Mouse (Mus musculus) c-Kit-negative CD71-positive TER-119-positive erythroid progenitor cells, embryonic 14.5 days (primary cell): ENCODE data around the gene Iqschfp.

Experiments used
- DNase-seq: peaks from one replicate; pipeline ENCODE4 v3.0.0-alpha.2; 2013; ENCODE audit warnings: low read depth, low spot score

The Iqschfp gene

GRCm38 (mm10) chr3:68632714-68633113 is 740.7 kb downstream of the Iqschfp start:
- no peak for DNase-seq

GRCm38 (mm10) chr3:68633577-68633976 is 741.5 kb downstream of the Iqschfp start:
- no peak for DNase-seq

DNA sequence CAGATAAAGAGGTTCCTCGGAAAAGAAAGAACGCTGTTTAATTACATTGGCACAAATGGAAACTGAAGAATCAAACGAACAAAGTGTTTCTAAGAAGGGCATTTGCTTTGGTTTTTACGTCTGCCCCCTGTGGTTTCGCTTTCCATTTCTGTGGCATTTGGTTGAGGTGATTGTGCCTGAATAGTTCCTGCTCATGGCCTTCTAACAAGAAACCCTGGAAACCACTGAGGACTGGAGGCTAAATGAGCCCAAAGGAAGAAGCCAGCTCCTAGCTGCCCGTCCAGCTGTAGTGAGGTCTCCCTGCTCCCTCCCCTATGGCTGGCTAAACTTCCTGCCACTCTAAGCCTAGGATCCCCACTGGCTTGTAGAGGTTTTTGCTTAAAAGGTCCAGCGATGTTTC is 745.9 kb downstream of the Iqschfp start:
- no peak for DNase-seq

DNA sequence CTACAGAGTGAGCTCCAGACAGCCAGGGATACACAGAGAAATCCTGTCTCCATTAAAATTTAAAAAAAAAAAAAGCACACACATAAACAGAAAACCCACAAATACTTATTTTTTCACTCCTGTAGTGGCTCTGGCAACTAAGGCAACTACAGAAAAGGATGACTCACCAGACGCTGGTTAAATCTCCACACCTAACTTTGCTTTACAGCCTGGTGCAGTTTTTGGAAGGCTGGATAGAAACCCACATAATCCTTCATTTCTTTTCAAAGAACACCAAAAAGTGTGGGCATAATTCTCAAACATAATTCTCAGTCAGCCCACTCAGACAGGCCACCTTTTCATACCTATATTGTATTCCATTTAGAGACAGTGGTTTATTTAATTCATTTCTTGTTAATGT is 746.7 kb downstream of the Iqschfp start:
- no peak for DNase-seq

- DNase-seq: no peak
Measured at GRCm38 (mm10) chr3:68642935-68643334, 750.9 kb downstream of the Iqschfp start.

- no peak for DNase-seq
Measured at GRCm38 (mm10) chr3:68646387-68647130, 754.5 kb downstream of the Iqschfp start.

GRCm38 (mm10) chr3:68647282-68647681 is 755.2 kb downstream of the Iqschfp start:
- no peak for DNase-seq

DNA sequence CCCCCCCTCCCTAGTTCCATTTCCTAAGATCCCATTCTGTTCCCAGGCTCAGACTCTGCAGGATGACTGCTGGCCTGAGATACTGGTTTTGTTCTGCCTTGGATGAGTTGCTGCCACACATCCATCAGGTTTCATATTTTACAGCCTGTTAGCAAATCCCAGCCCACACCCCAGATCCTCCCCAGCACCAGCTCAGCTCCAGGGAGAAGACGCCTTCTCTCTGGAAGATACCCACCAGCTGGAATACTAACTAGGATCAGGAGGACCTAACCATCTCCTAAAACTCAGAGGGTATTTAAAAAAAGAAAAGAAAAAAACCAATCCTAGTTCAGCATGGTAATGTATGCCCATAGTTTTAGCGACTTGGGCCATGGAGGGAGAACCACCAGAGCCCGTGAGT is 758.2 kb downstream of the Iqschfp start:
- DNase-seq: no peak

DNA sequence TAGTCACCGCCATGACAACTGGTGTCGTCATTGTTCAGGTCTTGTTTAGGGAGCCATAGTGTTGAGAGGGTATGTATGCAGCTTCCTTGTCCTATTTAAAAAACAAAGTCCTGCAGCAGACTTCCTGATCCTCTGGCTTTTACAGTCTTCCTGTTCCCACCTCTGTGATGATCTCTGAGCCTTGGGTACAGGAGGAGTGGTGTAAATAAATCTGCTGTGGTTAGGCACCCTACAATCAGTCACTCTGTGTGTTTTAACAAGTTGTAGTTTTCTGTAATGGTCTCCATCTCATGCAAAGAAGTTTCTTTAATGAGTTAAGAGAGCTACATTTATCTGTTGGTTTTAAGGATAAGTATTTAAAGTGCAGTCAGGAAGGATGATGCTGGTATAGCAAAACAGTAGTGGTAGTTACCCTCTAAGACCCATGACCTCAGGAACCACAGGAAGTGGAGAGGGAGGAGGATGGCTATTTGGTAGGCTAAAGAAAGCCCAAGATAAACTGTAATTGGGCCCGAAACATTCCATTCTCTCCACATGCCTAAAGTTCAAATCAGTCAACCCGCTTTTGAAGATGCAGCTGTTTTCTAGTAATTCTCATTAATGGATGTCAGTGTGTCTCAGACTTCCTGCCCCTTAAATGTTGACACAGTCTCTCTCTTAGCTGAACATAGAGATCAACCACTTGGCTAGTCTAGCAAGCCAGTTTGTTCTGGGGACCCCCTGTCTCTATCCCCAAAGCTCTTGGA is 764.7 kb downstream of the Iqschfp start:
- DNase-seq: no peak

DNA sequence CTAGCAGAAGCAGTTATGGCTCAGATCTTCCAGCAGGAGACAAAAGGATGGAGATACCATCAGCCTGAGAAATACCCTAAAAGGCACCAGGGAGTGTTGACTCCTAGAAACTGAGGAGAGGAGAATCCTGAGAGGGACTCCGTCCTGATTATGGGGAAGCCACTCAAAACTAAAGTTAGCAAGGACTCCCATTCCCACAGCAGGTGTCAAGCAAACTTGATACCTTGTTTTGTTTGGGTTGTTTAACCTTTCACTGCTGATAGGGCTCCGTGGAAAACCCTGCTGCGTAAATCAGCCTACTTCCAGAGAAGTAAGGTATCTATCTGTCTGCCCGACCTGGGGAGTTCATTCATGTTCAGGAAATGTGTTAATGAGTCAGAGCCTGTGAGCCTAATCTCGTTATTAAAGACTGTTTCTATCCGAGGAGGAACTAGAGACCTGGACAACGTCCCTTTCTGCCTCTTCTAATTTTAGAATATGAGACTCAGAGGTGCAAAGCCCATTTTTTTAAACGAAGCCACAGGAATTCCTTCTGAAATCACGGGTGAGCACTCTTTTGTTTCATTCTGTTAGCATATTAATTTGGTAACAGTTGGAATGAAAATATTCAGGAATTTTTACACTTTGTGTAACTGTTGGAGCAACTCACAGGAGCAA is 765.7 kb downstream of the Iqschfp start:
- DNase-seq: no peak

DNA sequence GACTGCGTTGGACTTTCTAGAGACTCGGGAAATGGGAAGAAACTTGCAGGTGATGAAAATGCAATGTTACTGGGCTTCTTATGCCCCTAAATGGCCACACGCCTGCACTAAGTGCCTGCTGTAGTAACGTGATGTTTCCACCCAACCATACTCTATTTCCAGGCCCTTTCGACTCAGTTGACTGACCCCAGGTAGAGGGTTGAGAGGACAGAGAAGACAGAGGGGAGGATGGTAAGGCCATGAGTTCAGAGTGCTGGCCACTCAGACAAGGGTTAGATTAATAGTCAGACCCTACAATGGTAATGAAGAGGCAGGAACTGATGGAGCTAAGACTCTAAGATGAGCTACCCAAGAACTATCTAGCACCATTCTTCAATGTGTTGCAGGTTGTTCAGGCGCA is 768.0 kb downstream of the Iqschfp start:
- DNase-seq: no peak

DNA sequence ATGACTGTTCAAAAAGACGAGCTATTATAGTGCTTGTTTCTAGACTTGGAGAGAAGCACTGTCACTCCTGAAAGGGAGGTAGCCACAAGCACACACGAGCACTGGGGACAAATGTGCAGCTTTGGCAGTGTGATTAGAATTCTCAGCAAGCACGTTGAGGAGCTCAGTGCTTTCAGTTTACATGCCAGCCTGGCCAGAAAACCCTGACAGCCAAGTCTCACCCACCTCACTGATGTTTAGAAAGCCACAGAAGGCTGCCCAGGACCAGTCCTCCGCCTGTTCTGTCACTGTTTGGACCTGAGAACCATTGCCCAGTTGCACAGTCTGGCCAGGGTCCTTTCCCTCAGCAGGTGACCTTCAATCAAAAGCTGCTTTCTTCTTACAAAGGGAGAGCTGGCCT is 768.5 kb downstream of the Iqschfp start:
- no peak for DNase-seq

- DNase-seq: no peak
Measured at GRCm38 (mm10) chr3:68662386-68662785, 770.4 kb downstream of the Iqschfp start.

- no peak for DNase-seq
Measured at GRCm38 (mm10) chr3:68664337-68664736, 772.3 kb downstream of the Iqschfp start.

GRCm38 (mm10) chr3:68666377-68666776 is 774.3 kb downstream of the Iqschfp start:
- DNase-seq: no peak

DNA sequence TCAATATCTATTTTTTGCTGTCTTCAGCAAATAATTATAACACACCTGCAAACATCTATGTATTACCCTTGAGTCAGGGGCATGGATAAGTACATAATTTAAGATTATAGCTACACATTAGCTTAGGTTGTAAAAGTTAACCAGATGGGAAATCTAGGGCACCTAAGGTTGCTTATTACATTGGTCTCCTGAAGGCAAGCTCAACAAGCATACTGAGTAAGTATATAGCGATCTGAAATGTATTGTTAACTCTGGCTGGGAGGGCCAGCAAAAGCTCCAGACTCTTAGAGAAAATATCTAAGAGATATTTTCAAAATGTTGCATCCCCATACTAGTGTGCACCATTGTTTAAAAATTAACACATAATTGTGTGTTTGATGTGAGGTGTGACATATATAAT is 775.8 kb downstream of the Iqschfp start:
- DNase-seq: no peak

DNA sequence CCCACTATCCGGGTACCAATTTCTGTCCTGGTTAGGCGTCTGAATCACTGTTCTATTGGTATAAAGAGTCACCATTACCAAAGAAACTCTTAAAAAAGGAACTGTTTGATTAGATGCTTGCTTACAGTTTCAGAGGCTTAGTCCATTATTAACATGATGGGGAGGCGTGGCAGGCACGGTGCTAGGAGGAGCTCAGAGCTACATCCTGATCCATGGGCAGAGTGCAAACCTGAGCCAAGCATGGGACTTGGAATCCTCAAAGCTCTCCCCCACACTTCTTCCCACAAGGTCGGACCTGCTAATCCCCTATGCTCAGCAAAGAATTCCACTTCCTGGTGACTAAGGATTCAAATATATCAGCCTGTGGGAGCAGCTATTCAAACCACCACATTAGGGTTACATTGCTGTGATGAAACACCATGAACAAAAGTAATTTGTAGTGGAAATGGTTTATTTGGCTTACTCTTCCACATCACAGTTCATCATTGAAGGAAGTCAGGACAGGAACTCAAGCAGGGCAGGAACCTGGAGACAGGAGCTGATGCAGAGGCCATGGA is 777.5 kb downstream of the Iqschfp start:
- DNase-seq: no peak

DNA sequence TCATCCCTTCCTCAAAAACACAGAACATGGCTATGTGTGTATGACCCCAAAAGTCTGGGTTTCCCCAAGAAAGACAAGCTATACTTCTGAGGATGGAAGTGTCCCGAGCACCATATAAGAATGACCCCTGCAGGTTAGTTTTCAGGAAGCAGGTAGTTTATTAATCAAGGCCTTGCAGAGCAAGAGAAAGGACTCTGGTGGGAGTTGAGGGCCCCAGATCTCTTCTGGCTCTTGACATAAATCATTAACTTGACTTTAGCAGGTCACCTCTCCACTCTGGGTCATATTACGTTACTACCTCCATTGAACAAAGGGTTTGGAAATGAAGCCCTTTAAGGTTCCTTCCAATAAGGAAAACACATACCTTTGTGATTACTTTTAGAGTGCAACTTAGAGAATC is 782.7 kb downstream of the Iqschfp start:
- DNase-seq: no peak

- no peak for DNase-seq
Measured at GRCm38 (mm10) chr3:68675216-68675835, 783.3 kb downstream of the Iqschfp start.
